Mouse (Mus musculus) midbrain, embryonic 15.5 days (tissue): ENCODE measurements around the gene Rbbp9. TPM values are rescaled to one million over a fixed set of nuclear protein-coding genes. Genes with fewer than 3 reads are reported as not detected.
"Not testable (repeated sequence)": the region's sequence is repeated elsewhere in the genome, so short reads cannot be mapped to it uniquely, and the experiment has no call there.

ENCODE experiments used
- ATAC-seq: fragments of 200-750 bp; cut with Nextera tagmentation; replicated peaks from 2 replicates; pipeline ENCODE4 v1.8.0; 2017; ENCODE audit warnings: moderate TSS enrichment
- H3K27ac ChIP-seq: fragments of 300-500 bp; sonication (generic); 2 replicates; pipeline ENCODE4 v1.5.1; 2015; ENCODE audit warnings: mild to moderate bottlenecking, inconsistent platforms
- H3K27me3 ChIP-seq: fragments of 300-500 bp; sonication (generic); replicated peaks from 2 replicates; pipeline ENCODE4 v1.6.1; 2015; ENCODE audit warnings: inconsistent platforms
- H3K36me3 ChIP-seq: fragments of 300-500 bp; sonication (generic); replicated peaks from 2 replicates; pipeline ENCODE4 v1.6.1; 2015; ENCODE audit warnings: inconsistent platforms
- H3K4me1 ChIP-seq: fragments of 300-500 bp; sonication (generic); 2 replicates; pipeline ENCODE4 v1.6.1; 2015; ENCODE audit warnings: inconsistent platforms
- H3K4me2 ChIP-seq: fragments of 300-500 bp; sonication (generic); 2 replicates; pipeline ENCODE4 v1.6.1; 2015; ENCODE audit warnings: inconsistent platforms, mild to moderate bottlenecking, moderate library complexity
- H3K4me3 ChIP-seq: fragments of 300-500 bp; sonication (generic); 2 replicates; pipeline ENCODE4 v1.5.1; 2015; ENCODE audit warnings: mild to moderate bottlenecking, inconsistent platforms
- H3K9ac ChIP-seq: fragments of 300-500 bp; sonication (generic); 2 replicates; pipeline ENCODE4 v1.6.1; 2015; ENCODE audit warnings: mild to moderate bottlenecking, inconsistent platforms
- H3K9me3 ChIP-seq: fragments of 300-500 bp; sonication (generic); 2 replicates; pipeline ENCODE4 v1.6.1; 2016; ENCODE audit warnings: inconsistent platforms
- WGBS: fragments of 180-500 bp; shearing (Covaris S2); methylation state at CpG from one replicate; pipeline ENCODE4 v1.1.7; 2015; ENCODE audit warnings: mixed read lengths; 5-methylcytosine and 5-hydroxymethylcytosine counted together
- polyA plus RNA-seq: library from polyadenylated mRNA; unstranded; fragments of >200 nt; fragmentation: Nextera tagmentation; extraction: Ambion mirVana; gene quantifications from 2 replicates; pipeline ENCODE4 v1.2.1, GENCODE M21; 2015

Gene Rbbp9
- 57.7 and 59.3 TPM in 2 replicates for polyA plus RNA-seq

DNA sequence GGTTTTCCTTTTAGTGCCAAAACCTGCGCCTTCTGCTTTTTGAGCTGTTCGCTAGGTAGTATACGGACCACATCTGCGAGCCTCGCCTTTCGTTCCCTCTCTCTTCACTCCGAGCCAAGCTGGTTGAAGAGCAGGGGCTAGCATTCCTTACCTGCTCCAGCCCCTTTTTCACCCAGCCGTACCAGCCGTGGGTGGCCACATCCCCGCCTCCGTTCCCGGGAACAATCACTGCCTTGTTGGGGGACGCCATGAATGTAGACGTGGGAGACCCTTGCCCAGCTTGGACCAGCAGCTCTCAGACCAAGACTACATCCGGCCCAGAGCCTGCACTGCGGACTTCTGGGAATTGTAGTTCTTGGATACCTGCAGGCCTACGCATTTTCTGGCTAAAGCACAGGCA lies at the start of gene Rbbp9:
Rbbp9 (minus strand) TSS at position 341 of the 400 bp plus-strand sequence.
- peak within 1 kb of the TSS; percentile 72 for H3K9ac ChIP-seq
- WGBS: under 1% methylated on average over 17 of the region's 17 CpGs

DNA sequence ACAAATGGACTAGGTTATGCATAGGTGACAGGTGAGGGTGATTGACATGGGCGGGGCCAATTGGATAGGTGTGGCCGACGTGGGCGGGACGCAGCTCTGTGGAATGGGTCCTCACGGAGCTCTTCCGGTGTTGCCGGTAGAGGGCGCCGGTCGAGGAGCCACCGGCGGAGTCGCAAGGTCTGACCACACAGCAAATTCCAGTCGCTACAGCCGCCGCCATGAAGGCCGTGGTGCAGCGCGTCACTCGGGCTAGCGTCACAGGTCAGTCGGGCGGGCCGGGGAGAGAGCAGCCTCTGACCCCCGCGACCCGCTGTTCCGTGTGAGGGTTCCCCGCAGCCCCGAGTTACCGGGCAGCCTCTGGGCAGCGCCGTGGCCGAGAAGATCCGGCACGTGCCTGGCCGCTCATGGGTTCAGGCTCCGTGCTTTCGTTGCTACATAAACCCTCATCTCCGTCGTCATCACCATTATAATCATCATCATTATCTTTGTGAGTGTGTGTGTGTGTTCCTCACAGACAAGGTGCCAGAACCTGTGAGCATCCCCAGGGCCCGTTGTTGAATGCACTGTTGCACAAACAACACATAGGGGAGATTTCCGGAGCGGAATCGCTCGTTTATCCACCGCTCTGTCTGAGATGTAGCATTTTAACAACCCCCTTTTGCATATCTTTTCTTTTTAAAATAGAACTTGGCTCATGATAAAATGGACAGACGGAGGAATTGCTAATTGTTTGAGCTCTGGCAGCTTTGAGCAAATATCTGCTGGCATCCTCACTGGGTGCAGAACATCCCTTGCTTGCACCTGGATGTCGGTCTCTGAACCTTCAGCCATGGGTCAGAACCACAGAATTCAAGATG lies 49.4 kb upstream of the Rbbp9 start, which contains the start of gene Dtd1:
Dtd1 (plus strand) TSS at position 67 of the 857 bp plus-strand sequence.
- Histone ChIP-seq H3K27me3 (no peaks in the 10 kb centered on the region), H3K9me3 (no peaks in the 10 kb centered on the region), H3K27ac (peak within 1 kb of the TSS; percentile 78), H3K9ac (peak within 1 kb of the TSS; percentile 70), H3K4me1 (peaks cover 7% of the 10 kb centered on the region), H3K36me3 (peaks cover 4% of the 10 kb centered on the region; the same call in 1 of the 2 replicates), H3K4me3 (peak within 1 kb of the TSS; percentile 58), H3K4me2 (peak within 1 kb of the TSS; percentile 47)
- ATAC-seq: peak; percentile 96
- WGBS: 1% methylated on average over 50 of the region's 50 CpGs

More for the DNA sequence above, at the start of gene Rbbp9:
- peak; percentile 98 for ATAC-seq
- Histone ChIP-seq H3K27me3 (no peaks in the 10 kb centered on the region), H3K36me3 (peaks cover 8% of the 10 kb centered on the region), H3K4me3 (peak within 1 kb of the TSS; percentile 58), H3K4me1 (peaks cover 14% of the 10 kb centered on the region), H3K4me2 (peak within 1 kb of the TSS; percentile 56), H3K27ac (peak within 1 kb of the TSS; percentile 82), H3K9me3 (no peaks in the 10 kb centered on the region)

DNA sequence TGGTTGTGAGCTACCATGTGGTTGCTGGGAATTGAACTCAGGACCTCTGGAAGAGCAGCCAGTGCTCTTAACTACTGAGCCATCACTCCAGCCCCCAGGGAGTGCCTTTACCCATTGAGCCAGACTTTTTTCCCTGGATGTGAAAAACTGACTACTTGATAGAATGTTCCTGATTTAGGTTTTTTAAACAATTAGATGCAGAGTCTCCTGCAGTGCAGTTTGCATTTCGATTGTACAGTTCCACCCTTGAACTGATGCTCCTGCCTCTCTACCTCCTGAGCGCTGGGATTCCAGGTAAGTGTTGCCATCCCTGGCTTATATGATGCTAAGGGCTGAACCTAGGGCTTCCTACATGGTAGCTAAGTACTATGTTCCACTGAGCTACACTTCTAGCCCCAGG lies 47.3 kb upstream of the Rbbp9 start:
- WGBS: 72% methylated on average over 2 of the region's 2 CpGs
- peaks cover 12% of the 10 kb centered on the region for H3K4me1 ChIP-seq
- ATAC-seq: no peak
- no peak overlapping the region for H3K27ac ChIP-seq
- no peak overlapping the region for H3K4me2 ChIP-seq
- H3K36me3 ChIP-seq: no peaks in the 10 kb centered on the region
- H3K9ac ChIP-seq: no peak overlapping the region
- H3K4me3 ChIP-seq: no peak overlapping the region
- no peaks in the 10 kb centered on the region for H3K27me3 ChIP-seq
- no peaks in the 10 kb centered on the region for H3K9me3 ChIP-seq

DNA sequence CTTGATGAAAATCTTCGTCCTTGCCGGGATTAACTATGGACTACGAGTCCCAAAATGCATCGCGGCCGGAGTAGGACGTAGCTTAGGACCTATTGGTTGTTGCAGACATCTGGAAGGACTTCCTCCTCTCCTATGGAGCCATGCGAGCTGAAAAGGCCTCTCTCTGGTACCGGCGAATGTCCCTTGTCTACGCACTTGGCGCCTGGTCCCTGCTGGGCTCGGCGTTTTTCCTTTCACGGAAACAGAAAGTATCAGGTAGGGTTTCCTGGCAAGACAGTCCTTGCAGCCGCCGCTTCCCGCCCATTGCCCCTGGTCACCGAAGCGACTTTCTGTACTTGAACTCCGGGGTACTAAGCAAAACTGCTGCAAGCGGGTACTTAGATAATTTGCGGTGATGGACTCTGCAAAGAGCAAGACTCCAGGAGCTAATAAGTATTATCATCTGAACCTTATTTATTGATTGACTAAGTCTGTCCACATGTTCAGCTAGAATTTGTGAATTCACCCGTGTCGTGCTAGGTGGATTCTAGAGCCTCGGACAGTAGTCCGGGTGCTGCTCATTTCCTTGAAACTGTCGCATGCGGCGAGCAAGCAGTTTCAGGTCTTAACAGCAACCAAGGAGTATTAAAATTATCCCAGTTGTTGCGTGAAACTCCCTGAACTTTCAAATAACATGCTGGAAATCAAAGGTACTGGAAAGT lies 43.4 kb upstream of the Rbbp9 start, which contains the start of gene Smim26:
Smim26 (plus strand) TSS at position 104 of the 701 bp plus-strand sequence.
- Histone ChIP-seq H3K4me2 (peak within 1 kb of the TSS; percentile 55), H3K27ac (peak within 1 kb of the TSS; percentile 60), H3K27me3 (no peaks in the 10 kb centered on the region), H3K9me3 (no peaks in the 10 kb centered on the region), H3K36me3 (no peaks in the 10 kb centered on the region), H3K4me3 (peak within 1 kb of the TSS; percentile 65), H3K9ac (peak within 1 kb of the TSS; percentile 57), H3K4me1 (peaks cover 6% of the 10 kb centered on the region)
- 2% methylated on average over 31 of the region's 31 CpGs for WGBS
- ATAC-seq: peak; percentile 97

DNA sequence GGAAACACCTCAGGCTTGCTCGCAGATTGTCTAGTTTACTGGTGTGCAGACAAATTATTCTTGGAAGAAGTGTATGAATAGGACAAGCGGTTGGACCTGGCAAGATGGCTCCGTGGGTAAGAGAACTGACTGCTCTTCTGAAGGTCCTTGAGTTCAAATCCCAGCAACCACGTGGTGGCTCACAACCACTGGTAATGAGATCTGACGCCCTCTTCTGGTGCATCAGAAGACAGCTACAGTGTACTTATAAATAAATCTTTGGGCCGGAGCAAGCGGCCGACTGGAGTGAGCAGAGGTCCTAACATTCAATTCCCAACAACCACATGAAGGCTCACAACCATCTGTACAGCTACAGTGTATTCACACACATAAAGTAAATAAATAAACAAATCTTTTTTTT lies 42.4 kb upstream of the Rbbp9 start:
- ATAC-seq, H3K27me3 ChIP-seq, H3K9ac ChIP-seq, H3K4me3 ChIP-seq, H3K36me3 ChIP-seq, H3K9me3 ChIP-seq, H3K4me2 ChIP-seq, H3K4me1 ChIP-seq, H3K27ac ChIP-seq: not testable (repeated sequence)
- 67% methylated on average over 8 of the region's 8 CpGs for WGBS

DNA sequence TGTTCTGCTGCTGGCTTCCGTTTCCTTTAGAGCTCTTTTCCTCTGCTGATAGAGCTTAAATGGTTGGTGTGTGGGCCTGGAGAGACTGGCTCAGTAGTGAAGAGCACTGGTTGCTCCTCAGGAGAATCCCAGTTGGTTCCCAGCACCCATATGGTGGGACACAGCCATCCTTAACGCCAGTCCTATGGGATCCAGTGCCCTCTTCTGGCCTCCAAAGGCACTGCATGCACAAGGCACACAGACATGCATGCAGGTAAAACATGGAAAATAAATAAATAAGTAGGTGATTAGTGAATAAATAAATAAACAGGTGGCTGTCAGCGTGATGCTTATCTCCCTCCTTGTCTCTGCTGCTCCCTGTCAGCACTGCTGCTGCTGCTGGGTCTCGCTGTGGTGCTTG lies 38.1 kb upstream of the Rbbp9 start:
- no peaks in the 10 kb centered on the region for H3K9me3 ChIP-seq
- H3K4me1 ChIP-seq: no peaks in the 10 kb centered on the region
- no peak overlapping the region for H3K4me2 ChIP-seq
- no peak overlapping the region for H3K9ac ChIP-seq
- H3K4me3 ChIP-seq: no peak overlapping the region
- WGBS: 86% methylated on average over 4 of the region's 4 CpGs
- H3K27ac ChIP-seq: no peak overlapping the region
- no peaks in the 10 kb centered on the region for H3K27me3 ChIP-seq
- no peak for ATAC-seq
- H3K36me3 ChIP-seq: peaks cover 41% of the 10 kb centered on the region

DNA sequence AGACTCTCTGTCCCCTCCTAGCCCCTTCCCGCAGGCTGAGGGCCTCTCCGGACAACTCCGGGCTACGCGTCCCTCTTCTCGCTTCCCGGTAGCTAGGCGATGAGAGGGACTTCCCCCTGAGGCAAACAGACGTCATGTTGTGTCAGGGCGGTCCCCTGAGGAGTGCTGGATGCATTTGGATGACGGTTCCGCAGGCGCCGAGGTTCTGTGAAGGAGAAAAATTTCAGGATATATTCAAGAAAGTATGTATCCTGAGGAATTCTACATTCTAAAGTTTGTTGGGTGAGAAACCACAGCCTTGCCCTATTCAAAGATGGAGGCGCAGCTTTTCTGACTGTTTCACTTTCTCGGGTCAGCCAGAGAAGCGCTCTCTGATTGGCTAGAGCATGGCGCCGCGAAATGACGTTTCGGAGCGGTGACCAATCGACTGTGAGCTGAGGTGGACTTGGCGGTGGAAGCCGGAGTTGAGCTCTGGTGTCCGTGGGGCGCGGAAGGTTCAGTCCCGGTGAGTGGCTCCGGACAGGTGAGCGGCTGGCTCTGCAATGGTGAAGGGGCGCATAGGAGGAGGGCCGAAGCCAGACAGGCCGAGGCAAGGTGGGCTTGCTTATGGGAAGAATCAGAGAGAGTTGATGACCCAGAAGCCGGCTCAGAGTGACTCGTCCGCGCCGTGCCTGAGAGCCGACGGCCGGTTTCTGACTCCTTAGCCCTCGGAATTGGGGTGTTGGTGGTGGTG lies 5.3 kb upstream of the Rbbp9 start, which contains the start of gene Sec23b:
Sec23b (plus strand) TSS at position 410 of the 733 bp plus-strand sequence.
- H3K27me3 ChIP-seq: no peaks in the 10 kb centered on the region
- under 1% methylated on average over 44 of the region's 44 CpGs for WGBS
- peak within 1 kb of the TSS; percentile 74 for H3K4me2 ChIP-seq
- peak within 1 kb of the TSS; percentile 92 for H3K4me3 ChIP-seq
- peak within 1 kb of the TSS; percentile 63 for H3K9ac ChIP-seq
- H3K4me1 ChIP-seq: peaks cover 17% of the 10 kb centered on the region
- ATAC-seq: peak; percentile 99
- no peaks in the 10 kb centered on the region for H3K9me3 ChIP-seq
- peak within 1 kb of the TSS; percentile 82 for H3K27ac ChIP-seq
- H3K36me3 ChIP-seq: no peaks in the 10 kb centered on the region

DNA sequence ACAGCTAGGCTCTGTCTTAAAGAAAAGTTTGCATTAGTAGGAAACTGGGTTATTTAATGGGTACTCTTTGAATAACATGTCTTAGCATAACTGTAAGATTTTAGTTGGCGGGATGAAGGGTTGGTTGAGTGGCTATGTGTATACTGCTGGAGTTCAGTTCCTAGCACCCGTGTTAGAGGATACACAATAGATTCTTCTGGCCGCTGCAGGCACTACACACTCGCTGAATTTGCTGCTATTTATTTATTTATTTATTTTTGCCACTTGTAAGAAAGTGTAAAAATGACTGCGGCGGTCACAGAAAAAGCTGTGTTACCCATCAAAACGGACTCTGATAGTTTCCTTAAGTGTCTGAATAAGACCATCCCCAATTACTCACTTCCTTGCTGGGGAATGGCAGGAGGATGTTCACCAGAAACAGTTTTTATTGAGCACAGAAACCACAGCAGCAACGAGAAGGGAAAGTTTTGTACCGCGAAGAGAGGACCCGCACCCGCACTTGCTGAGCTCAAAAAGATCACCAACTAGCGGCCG lies 4.7 kb upstream of the Rbbp9 start:
- no peaks in the 10 kb centered on the region for H3K27me3 ChIP-seq

DNA sequence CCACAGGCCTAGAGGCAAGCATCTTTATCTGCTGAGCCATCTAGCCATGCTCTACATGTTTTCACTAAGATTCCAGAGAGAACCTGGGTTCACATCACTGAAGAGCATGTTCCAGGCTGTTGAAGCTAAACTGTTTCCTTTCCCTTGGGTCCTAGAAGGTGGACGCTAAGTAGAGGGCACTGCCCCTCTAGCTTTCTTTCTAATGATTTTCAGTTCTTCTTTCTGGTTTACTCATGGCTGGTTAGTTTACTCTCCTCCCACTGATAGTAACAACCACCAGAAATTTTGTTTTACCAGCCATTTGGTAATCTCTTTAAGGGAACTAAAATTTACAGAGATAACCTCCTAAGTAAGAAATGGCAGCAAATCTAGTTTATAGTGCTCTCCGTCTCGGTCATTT lies 3.2 kb upstream of the Rbbp9 start:
- no peak overlapping the region for H3K9ac ChIP-seq
- 92% methylated on average over 3 of the region's 3 CpGs for WGBS
- no peak for ATAC-seq

More for the DNA sequence above, 4.7 kb upstream of the Rbbp9 start:
- H3K27ac ChIP-seq: peak overlapping the region; percentile 82
- H3K4me1 ChIP-seq: peaks cover 17% of the 10 kb centered on the region
- WGBS: 5% methylated on average over 14 of the region's 14 CpGs
- no peaks in the 10 kb centered on the region for H3K9me3 ChIP-seq
- H3K9ac ChIP-seq: peak overlapping the region; percentile 42; the same call in 1 of the 2 replicates
- peak overlapping the region; percentile 92 for H3K4me3 ChIP-seq
- peak overlapping the region; percentile 67 for H3K4me2 ChIP-seq
- no peaks in the 10 kb centered on the region for H3K36me3 ChIP-seq
- no peak for ATAC-seq

DNA sequence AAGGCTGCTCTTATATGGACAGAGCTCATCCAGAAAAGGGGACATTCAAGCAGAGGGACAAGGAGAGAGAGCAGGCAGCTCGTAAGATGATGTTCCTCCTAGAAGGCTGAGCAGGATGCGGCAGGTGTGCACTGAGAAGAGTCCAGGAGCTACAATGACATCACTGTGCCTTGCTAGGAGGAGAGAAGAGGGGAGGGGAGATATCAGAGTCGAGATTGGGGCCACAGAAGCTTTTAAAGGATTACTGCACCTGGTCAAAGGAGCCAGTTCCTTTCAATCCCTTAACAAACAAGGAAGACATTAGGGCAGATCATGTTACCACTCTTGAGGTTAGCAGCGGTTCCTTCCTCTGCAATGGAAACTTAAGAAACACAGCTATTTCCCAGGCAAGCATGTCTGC lies 3.1 kb downstream of the Rbbp9 start:
- Histone ChIP-seq H3K4me2 (no peak overlapping the region), H3K9ac (no peak overlapping the region), H3K36me3 (peaks cover 24% of the 10 kb centered on the region), H3K4me3 (no peak overlapping the region), H3K9me3 (no peaks in the 10 kb centered on the region), H3K27me3 (no peaks in the 10 kb centered on the region), H3K27ac (no peak overlapping the region), H3K4me1 (peaks cover 9% of the 10 kb centered on the region)
- ATAC-seq: no peak
- WGBS: 79% methylated on average over 4 of the region's 4 CpGs

More for the DNA sequence above, 3.2 kb upstream of the Rbbp9 start:
- Histone ChIP-seq H3K36me3 (no peaks in the 10 kb centered on the region), H3K9me3 (no peaks in the 10 kb centered on the region), H3K27ac (no peak overlapping the region), H3K4me3 (no peak overlapping the region), H3K4me2 (no peak overlapping the region), H3K4me1 (peaks cover 26% of the 10 kb centered on the region), H3K27me3 (no peaks in the 10 kb centered on the region)

DNA sequence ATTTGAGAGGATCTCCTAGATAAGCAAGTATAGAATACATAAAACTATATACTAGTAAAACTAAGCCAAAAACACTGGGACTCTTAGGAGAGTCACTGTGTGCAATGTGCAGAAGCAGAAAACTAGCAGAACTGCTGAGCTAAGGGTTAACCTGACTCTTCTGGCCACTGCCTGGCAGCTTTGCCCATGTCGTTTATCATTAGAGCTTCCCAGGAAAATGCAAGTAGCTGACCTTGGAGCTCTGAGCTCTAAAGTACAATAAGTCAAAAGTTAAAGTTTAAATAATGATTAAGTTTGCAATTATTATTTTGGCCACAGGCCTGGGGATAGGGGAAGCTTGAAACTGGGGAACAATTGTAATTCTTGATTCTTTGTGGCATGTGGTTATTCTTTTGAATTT lies 5.2 kb downstream of the Rbbp9 start:
- no peak overlapping the region for H3K27ac ChIP-seq
- H3K27me3 ChIP-seq: no peaks in the 10 kb centered on the region
- no peak for ATAC-seq
- H3K4me2 ChIP-seq: no peak overlapping the region
- no peaks in the 10 kb centered on the region for H3K9me3 ChIP-seq
- H3K9ac ChIP-seq: no peak overlapping the region
- H3K4me1 ChIP-seq: peaks cover 9% of the 10 kb centered on the region
- H3K36me3 ChIP-seq: peaks cover 27% of the 10 kb centered on the region
- no peak overlapping the region for H3K4me3 ChIP-seq
- 73% methylated on average over 1 of the region's 1 CpGs for whole genome bisulfite sequencing
